ENCODE assay signal across 26 mouse cellular contexts in the genomic region with DNA sequence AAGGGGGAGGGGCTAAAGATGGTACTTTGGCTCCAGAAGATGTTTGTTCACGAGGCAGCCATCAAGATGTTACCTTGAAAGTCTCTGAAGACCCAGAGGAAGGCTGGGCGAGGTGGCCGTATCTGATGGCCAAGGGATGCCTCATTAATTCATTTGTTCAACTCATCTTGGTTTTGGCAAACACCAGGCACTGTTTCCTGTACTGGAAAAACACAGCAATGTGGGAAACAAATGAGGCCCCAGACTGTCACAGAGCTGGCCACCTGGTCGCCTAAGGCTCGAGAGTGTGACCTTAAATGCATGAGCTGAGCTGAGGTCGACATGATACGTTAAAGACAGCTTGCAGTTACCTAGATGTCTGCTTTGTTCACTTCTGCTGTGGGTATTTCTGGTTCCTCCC.
"Had no signal": no experiment of that assay in that cellular context is flagged by ENCODE, and none has a peak within 500 bp of the region (broad histone marks: within the 10 kb centered on the region; RNA-seq: fewer than 3 reads in every experiment).

No protein-coding gene starts in this region.

- H3K9me3 ChIP-seq: heart, embryonic 13.5 days; heart, embryonic 15.5 days; hindbrain, embryonic 13.5 days; hindbrain, embryonic 15.5 days; kidney, embryonic 15.5 days; limb, embryonic 13.5 days; liver, embryonic 12.5 days had no signal

- H3K36me3 ChIP-seq: heart, embryonic 13.5 days; heart, embryonic 15.5 days; hindbrain, embryonic 13.5 days; hindbrain, embryonic 15.5 days; kidney, embryonic 15.5 days; limb, embryonic 13.5 days; liver, embryonic 12.5 days had no signal

- H3K4me2 ChIP-seq: heart, embryonic 11.5 days; heart, embryonic 13.5 days; heart, embryonic 15.5 days; hindbrain, embryonic 13.5 days; hindbrain, embryonic 15.5 days; kidney, embryonic 15.5 days; limb, embryonic 13.5 days; liver, embryonic 12.5 days had no signal

- H3K4me1 ChIP-seq: liver, embryonic 12.5 days had no signal

- H3K4me3 ChIP-seq: heart, adult 2 months; heart, embryonic 13.5 days; heart, embryonic 15.5 days; hindbrain, embryonic 13.5 days; hindbrain, embryonic 15.5 days; kidney, embryonic 15.5 days; limb, embryonic 13.5 days; liver, embryonic 12.5 days had no signal

- H3K9ac ChIP-seq: heart, embryonic 13.5 days; heart, embryonic 15.5 days; hindbrain, embryonic 13.5 days; hindbrain, embryonic 15.5 days; kidney, embryonic 15.5 days; limb, embryonic 13.5 days; liver, embryonic 12.5 days; liver, embryonic 14.5 days had no signal

- H3K27me3 ChIP-seq: heart, embryonic 13.5 days; heart, embryonic 15.5 days; hindbrain, embryonic 13.5 days; hindbrain, embryonic 15.5 days; kidney, embryonic 15.5 days; limb, embryonic 13.5 days; liver, embryonic 12.5 days had no signal

- DNase-seq: gastrocnemius, postnatal 14 days; gastrocnemius, postnatal 36 days; heart, adult 11 months; heart, adult 2 months; heart, postnatal 14 days; heart, postnatal 36 days; kidney, adult 11 months; kidney, adult 2 months; kidney, adult 9 months; kidney, postnatal 14 days; kidney, postnatal 36 days; layer of hippocampus, adult 9-11 months; layer of hippocampus, postnatal 36 days; lung, adult 18-20 months had no signal

- H3K27ac ChIP-seq: heart, adult 2 months; heart, embryonic 13.5 days; heart, embryonic 15.5 days; hindbrain, embryonic 13.5 days; hindbrain, postnatal 0 days; kidney, embryonic 15.5 days; kidney, postnatal 0 days; limb, embryonic 13.5 days; liver, embryonic 12.5 days; liver, embryonic 14.5 days had no signal

- ATAC-seq: hindbrain, postnatal 0 days; intestine, embryonic 16.5 days; liver, embryonic 12.5 days had no signal
